ENCODE assay signal across 38 mouse cellular contexts in genomic region chr3:109021720-109022516, GRCm38 (mm10). TPM values are rescaled to one million over a fixed set of nuclear protein-coding genes. Genes with fewer than 3 reads are reported as not detected.
DNase-seq lines count a peak whose midpoint lies in the region; ATAC-seq and TF ChIP-seq lines count a peak whose summit lies in the region.
"Had no signal": no experiment of that assay in that cellular context is flagged by ENCODE, and none has a peak within 500 bp of the region (broad histone marks: within the 10 kb centered on the region; RNA-seq: fewer than 3 reads in every experiment).

No protein-coding gene starts in this region.

- TF ChIP-seq CTCF in lung, postnatal 0 days (IDR thresholded peaks at IDR 0.05), result no peak

- DNase-seq in gastrocnemius, postnatal 14 days, result peak; percentile 26
- DNase-seq in gastrocnemius, postnatal 10 days, result no peak
- DNase-seq in lung, postnatal 0 days (ENCODE audit: low spot score), result peak; percentile 54
- DNase-seq in lung, postnatal 25 days (ENCODE audit: low spot score), result no peak
- peak; percentile 38 for DNase-seq in MEL-GATA-1-ER (ENCODE audit: extremely low read depth, low read depth)
- DNase-seq in skeletal muscle tissue, adult 2 months (ENCODE audit: low read depth, low spot score), result peak; percentile 65
- no peak for DNase-seq in cerebellum, adult 9-10 months
- DNase-seq: adrenal gland, adult 2 months; adrenal gland, postnatal 36 days; cerebellum, adult 18-20 months; cerebellum, postnatal 14 days; forebrain, postnatal 0 days; kidney, adult 11 months; kidney, postnatal 14 days; left cerebral cortex, postnatal 4 days; liver, postnatal 0 days had no signal

- intact Hi-C loops in gastrocnemius, postnatal 14 days (cut with DNase I; ENCODE audit: low total_unique reads), result no loop called here

- 65% methylated on average over 6 of the region's 6 CpGs for WGBS in lung, postnatal 0 days

- H3K27ac ChIP-seq in lung, postnatal 0 days (ENCODE audit: low read length), result no peak overlapping the region
- H3K27ac ChIP-seq: embryonic facial prominence, embryonic 10.5 days; embryonic facial prominence, embryonic 15.5 days; forebrain, embryonic 12.5 days; hindbrain, embryonic 10.5 days; hindbrain, embryonic 15.5 days; liver, embryonic 12.5 days; macrophage; midbrain, embryonic 13.5 days; neural tube, embryonic 13.5 days had no signal

- no peaks in the 10 kb centered on the region for H3K27me3 ChIP-seq in lung, postnatal 0 days (replicated peaks; ENCODE audit: insufficient read depth, low read length)
- H3K27me3 ChIP-seq: embryonic facial prominence, embryonic 15.5 days; forebrain, embryonic 12.5 days; heart, embryonic 12.5 days; hindbrain, embryonic 15.5 days; liver, embryonic 12.5 days; midbrain, embryonic 13.5 days; neural tube, embryonic 13.5 days had no signal

- H3K4me2 ChIP-seq in lung, postnatal 0 days (replicated peaks; ENCODE audit: low read depth, low read length), result no peak overlapping the region
- H3K4me2 ChIP-seq: embryonic facial prominence, embryonic 15.5 days; forebrain, embryonic 12.5 days; heart, embryonic 12.5 days; liver, embryonic 12.5 days; midbrain, embryonic 13.5 days had no signal

- ATAC-seq in lung, postnatal 0 days, result peak; percentile 54; the same call in 1 of the 2 replicates
- ATAC-seq: activated CD4-positive, CD25-positive, alpha-beta regulatory T cell, adult 4 months; CD4-positive, CD25-positive, alpha-beta regulatory T cell, adult 4 months; forebrain, postnatal 0 days; inflammation-experienced regulatory T-cells, adult 6 months; liver, embryonic 12.5 days; liver, postnatal 0 days; midbrain, embryonic 13.5 days had no signal

- peak; percentile 32; the same call in 1 of the 2 replicates for TF ChIP-seq EP300 in lung, postnatal 0 days (IDR thresholded peaks at IDR 0.05)

- no peak overlapping the region for H3K4me3 ChIP-seq in lung, postnatal 0 days (ENCODE audit: low read depth, low read length)
- H3K4me3 ChIP-seq: embryonic facial prominence, embryonic 10.5 days; embryonic facial prominence, embryonic 15.5 days; forebrain, embryonic 12.5 days; heart, embryonic 12.5 days; hindbrain, embryonic 10.5 days; hindbrain, embryonic 15.5 days; liver, embryonic 12.5 days; midbrain, embryonic 13.5 days; neural tube, embryonic 13.5 days had no signal

- no peaks in the 10 kb centered on the region for H3K36me3 ChIP-seq in lung, postnatal 0 days (ENCODE audit: insufficient read depth, low read length)
- H3K36me3 ChIP-seq: embryonic facial prominence, embryonic 10.5 days; embryonic facial prominence, embryonic 15.5 days; forebrain, embryonic 12.5 days; heart, embryonic 12.5 days; hindbrain, embryonic 10.5 days; hindbrain, embryonic 15.5 days; liver, embryonic 12.5 days; midbrain, embryonic 13.5 days; neural tube, embryonic 13.5 days had no signal

- no peak overlapping the region for H3K9ac ChIP-seq in lung, postnatal 0 days (replicated peaks; ENCODE audit: low read depth)
- H3K9ac ChIP-seq: embryonic facial prominence, embryonic 15.5 days; forebrain, embryonic 12.5 days; forebrain, postnatal 0 days; heart, embryonic 12.5 days; hindbrain, embryonic 15.5 days; liver, embryonic 12.5 days; liver, postnatal 0 days; midbrain, embryonic 13.5 days; neural tube, embryonic 13.5 days had no signal

- H3K4me1 ChIP-seq in lung, postnatal 0 days (ENCODE audit: insufficient read depth, low read depth, low read length), result 0 out of 2 replicates have a peak, but pooled peaks cover 3% of the 10 kb centered on the region

- no peaks in the 10 kb centered on the region for H3K9me3 ChIP-seq in lung, postnatal 0 days (ENCODE audit: low read length)
- H3K9me3 ChIP-seq: embryonic facial prominence, embryonic 10.5 days; embryonic facial prominence, embryonic 15.5 days; forebrain, embryonic 12.5 days; heart, embryonic 12.5 days; hindbrain, embryonic 10.5 days; hindbrain, embryonic 15.5 days; liver, embryonic 12.5 days; midbrain, embryonic 13.5 days; neural tube, embryonic 13.5 days had no signal

RNA-seq across cellular contexts. Expression of gene Fam102b, which starts 5.5 kb away (rescaled TPM):
- 10 to 100 TPM; 11.7 to 18.5 TPM for total RNA-seq in gastrocnemius, postnatal 14 days (2021)
- total RNA-seq in gastrocnemius, postnatal 10 days (2021), result 10 to 100 TPM; 14.6 to 15.0 TPM
- 13.2 and 13.7 TPM in 2 replicates for polyA plus RNA-seq in lung, postnatal 0 days (2015; fragmentation: Nextera tagmentation; extraction: Ambion mirVana)

RNA-seq across cellular contexts. Expression of gene Slc25a54, which starts 58.4 kb away (rescaled TPM):
- not detected for total RNA-seq in gastrocnemius, postnatal 14 days (2021)
- not detected for total RNA-seq in gastrocnemius, postnatal 10 days (2021)
- polyA plus RNA-seq in lung, postnatal 0 days (2015; fragmentation: Nextera tagmentation; extraction: Ambion mirVana), result not detected in 2 replicates
- total RNA-seq: adrenal gland, adult 2 months; adrenal gland, postnatal 36 days; forebrain, postnatal 0 days; layer of hippocampus, postnatal 10 days; left cerebral cortex, adult 8-10 months; left cerebral cortex, postnatal 4 days; megakaryocyte-erythroid progenitor cell, adult 5-6 weeks had no signal
- polyA plus RNA-seq: activated CD4-positive, CD25-positive, alpha-beta regulatory T cell, adult 4 months; adrenal gland, adult 2 months; brain, embryonic 14.5 days; CD4-positive, CD25-positive, alpha-beta regulatory T cell, adult 4 months; embryonic facial prominence, embryonic 10.5 days; embryonic facial prominence, embryonic 15.5 days; forebrain, postnatal 0 days; heart, embryonic 12.5 days; heart, postnatal 0 days; hindbrain, embryonic 10.5 days; hindbrain, embryonic 15.5 days; inflammation-experienced regulatory T-cells, adult 6 months; kidney, embryonic 14.5 days; limb, embryonic 14.5 days; liver, embryonic 12.5 days; liver, postnatal 0 days; macrophage; midbrain, embryonic 13.5 days; neural tube, embryonic 13.5 days; small intestine, adult 2 months; stomach, embryonic 14.5 days had no signal

Comparison
In these comparisons a context has a peak if more than half of its experiments do, and no peak if none do; other contexts are left out.
1. DNase-seq: peak in gastrocnemius, postnatal 14 days (single experiment), lung, postnatal 0 days (single experiment), MEL-GATA-1-ER (single experiment) and skeletal muscle tissue, adult 2 months (single experiment); none in gastrocnemius, postnatal 10 days (single experiment), lung, postnatal 25 days (single experiment) and cerebellum, adult 9-10 months (single experiment).